Comparison of ENCODE assay signal across 8 mouse cellular contexts in the genomic region with DNA sequence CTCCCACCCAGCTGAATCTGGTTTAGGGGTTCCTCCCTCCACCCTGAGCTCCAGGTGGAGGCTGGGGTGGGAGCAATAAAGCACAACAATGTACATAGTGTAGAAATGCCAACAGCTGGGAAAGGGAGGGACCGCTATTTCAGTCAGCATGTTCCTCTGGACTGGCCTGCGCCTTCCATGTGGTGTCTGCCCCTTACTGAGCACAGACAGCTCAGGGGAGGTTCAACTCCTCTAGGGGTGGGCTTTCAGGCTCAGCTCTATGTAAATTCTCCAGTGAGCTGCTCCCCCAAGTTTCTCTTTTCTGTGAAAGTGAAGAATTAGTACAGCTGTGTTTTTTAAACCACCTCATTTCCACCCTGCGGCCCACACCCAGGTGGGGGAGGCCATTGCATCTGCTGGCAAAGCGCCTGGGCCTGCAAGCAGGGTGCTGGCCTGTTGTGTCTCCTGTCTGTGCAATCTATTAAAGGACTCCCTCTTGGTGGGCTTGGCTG. TPM values are rescaled to one million over a fixed set of nuclear protein-coding genes. Genes with fewer than 3 reads are reported as not detected.
DNase-seq lines count a peak whose midpoint lies in the region; ATAC-seq and TF ChIP-seq lines count a peak whose summit lies in the region.
"Had no signal": no experiment of that assay in that cellular context is flagged by ENCODE, and none has a peak within 500 bp of the region (broad histone marks: within the 10 kb centered on the region; RNA-seq: fewer than 3 reads in every experiment).

No protein-coding gene starts in this region.

- H3K4me1 ChIP-seq in neural tube, embryonic 12.5 days, result peaks cover 10% of the 10 kb centered on the region
- peaks cover 28% of the 10 kb centered on the region for H3K4me1 ChIP-seq in embryonic facial prominence, embryonic 12.5 days
- peaks cover 22 to 37% of the 10 kb centered on the region in 2 experiments for H3K4me1 ChIP-seq in heart, embryonic 14.5 days (ENCODE audit: control insufficient read depth in 2 of 2, insufficient read depth in 2 of 2, low read length in 2 of 2)
- H3K4me1 ChIP-seq in kidney, postnatal 0 days (replicated peaks; ENCODE audit: insufficient read depth, low read length), result peaks cover 26% of the 10 kb centered on the region; the same call in 1 of the 2 replicates
- peaks cover 26% of the 10 kb centered on the region for H3K4me1 ChIP-seq in stomach, embryonic 15.5 days

- no peak overlapping the region for H3K4me3 ChIP-seq in neural tube, embryonic 12.5 days
- H3K4me3 ChIP-seq in embryonic facial prominence, embryonic 12.5 days, result no peak overlapping the region
- no peak overlapping the region for H3K4me3 ChIP-seq in heart, embryonic 14.5 days (ENCODE audit: control insufficient read depth in 1 of 2, insufficient read depth in 1 of 2, low read depth in 1 of 2, low read length in 2 of 2)
- H3K4me3 ChIP-seq in kidney, postnatal 0 days (replicated peaks; ENCODE audit: low read depth, low read length), result no peak overlapping the region
- 0 out of 2 replicates have a peak overlapping the region, but pooled peaks have one; percentile 3 for H3K4me3 ChIP-seq in stomach, embryonic 15.5 days (replicated peaks)

- WGBS in neural tube, embryonic 12.5 days, result 78% methylated on average over 4 of the region's 4 CpGs
- WGBS in embryonic facial prominence, embryonic 12.5 days, result 62% methylated on average over 4 of the region's 4 CpGs
- WGBS in heart, embryonic 14.5 days, result 67% methylated on average over 4 of the region's 4 CpGs
- 34% methylated on average over 4 of the region's 4 CpGs for WGBS in kidney, postnatal 0 days
- 45% methylated on average over 4 of the region's 4 CpGs for WGBS in stomach, embryonic 15.5 days

- no peak for DNase-seq in neural tube, embryonic 10.5 days (ENCODE audit: extremely low spot score, low spot score)
- peak; percentile 64 for DNase-seq in kidney, postnatal 0 days (ENCODE audit: low spot score)
- DNase-seq in embryo, embryonic 9.5 days (ENCODE audit: extremely low spot score), result no peak

- H3K27ac ChIP-seq in neural tube, embryonic 12.5 days, result peak overlapping the region; percentile 15; the same call in 1 of the 2 replicates
- peak overlapping the region; percentile 90 for H3K27ac ChIP-seq in embryonic facial prominence, embryonic 12.5 days
- H3K27ac ChIP-seq in heart, embryonic 14.5 days (replicated peaks in 1 of 2; ENCODE audit: control insufficient read depth in 1 of 2, insufficient read depth in 1 of 2, low read depth in 2 of 2, low read length in 2 of 2), result peak overlapping the region; percentile 58 to 86
- H3K27ac ChIP-seq in kidney, postnatal 0 days, result peak overlapping the region; percentile 89
- peak overlapping the region; percentile 90 for H3K27ac ChIP-seq in stomach, embryonic 15.5 days
- H3K27ac ChIP-seq: liver, embryonic 14.5 days had no signal

- H3K27me3 ChIP-seq in neural tube, embryonic 12.5 days (replicated peaks), result no peaks in the 10 kb centered on the region
- H3K27me3 ChIP-seq in embryonic facial prominence, embryonic 12.5 days, result no peaks in the 10 kb centered on the region
- H3K27me3 ChIP-seq in heart, embryonic 14.5 days (ENCODE audit: control insufficient read depth, insufficient read depth, low read length), result no peaks in the 10 kb centered on the region
- no peaks in the 10 kb centered on the region for H3K27me3 ChIP-seq in kidney, postnatal 0 days (ENCODE audit: insufficient read depth, low read length)
- H3K27me3 ChIP-seq in stomach, embryonic 15.5 days (replicated peaks), result no peaks in the 10 kb centered on the region

- peaks cover 59% of the 10 kb centered on the region for H3K36me3 ChIP-seq in neural tube, embryonic 12.5 days
- peaks cover 51% of the 10 kb centered on the region for H3K36me3 ChIP-seq in embryonic facial prominence, embryonic 12.5 days
- H3K36me3 ChIP-seq in heart, embryonic 14.5 days (ENCODE audit: control insufficient read depth, insufficient read depth, low read length), result peaks cover 50% of the 10 kb centered on the region
- peaks cover 45% of the 10 kb centered on the region for H3K36me3 ChIP-seq in kidney, postnatal 0 days (ENCODE audit: insufficient read depth, low read length)
- peaks cover 35% of the 10 kb centered on the region for H3K36me3 ChIP-seq in stomach, embryonic 15.5 days

- no peak for ATAC-seq in neural tube, embryonic 12.5 days (ENCODE audit: low FRiP score, low read depth)
- peak; percentile 35; the same call in 1 of the 2 replicates for ATAC-seq in embryonic facial prominence, embryonic 12.5 days (ENCODE audit: insufficient number of reproducible peaks, insufficient read depth, low FRiP score, low TSS enrichment)
- no peak for ATAC-seq in heart, embryonic 14.5 days (ENCODE audit: insufficient number of reproducible peaks, insufficient read depth, low FRiP score, low read depth)
- ATAC-seq in kidney, postnatal 0 days (replicated peaks; ENCODE audit: low FRiP score, low read depth), result no peak; the same call in 1 of the 2 replicates
- 0 out of 2 replicates have a peak, but pooled peaks have one; percentile 37 for ATAC-seq in stomach, embryonic 15.5 days (ENCODE audit: insufficient read depth, low FRiP score, low read depth)

- no peak for TF ChIP-seq CTCF in kidney, postnatal 0 days (IDR thresholded peaks at IDR 0.05; ENCODE audit: low read depth)

- H3K4me2 ChIP-seq in neural tube, embryonic 12.5 days (replicated peaks), result no peak overlapping the region
- peak overlapping the region; percentile 17; the same call in 1 of the 2 replicates for H3K4me2 ChIP-seq in embryonic facial prominence, embryonic 12.5 days (replicated peaks)
- H3K4me2 ChIP-seq in heart, embryonic 14.5 days (ENCODE audit: low read length), result no peak overlapping the region
- H3K4me2 ChIP-seq in kidney, postnatal 0 days (ENCODE audit: low read length), result no peak overlapping the region
- H3K4me2 ChIP-seq in stomach, embryonic 15.5 days, result no peak overlapping the region; the same call in 1 of the 2 replicates

- H3K9me3 ChIP-seq in neural tube, embryonic 12.5 days, result no peaks in the 10 kb centered on the region
- H3K9me3 ChIP-seq in embryonic facial prominence, embryonic 12.5 days, result no peaks in the 10 kb centered on the region
- H3K9me3 ChIP-seq in heart, embryonic 14.5 days (ENCODE audit: control insufficient read depth, low read length), result no peaks in the 10 kb centered on the region
- no peaks in the 10 kb centered on the region for H3K9me3 ChIP-seq in kidney, postnatal 0 days (replicated peaks; ENCODE audit: low read length)
- no peaks in the 10 kb centered on the region for H3K9me3 ChIP-seq in stomach, embryonic 15.5 days

- 0 out of 2 replicates have a peak overlapping the region, but pooled peaks have one; percentile 8 for H3K9ac ChIP-seq in neural tube, embryonic 12.5 days
- peak overlapping the region; percentile 29; the same call in 1 of the 2 replicates for H3K9ac ChIP-seq in embryonic facial prominence, embryonic 12.5 days
- H3K9ac ChIP-seq in heart, embryonic 14.5 days (ENCODE audit: low read length), result peak overlapping the region; percentile 44
- peak overlapping the region; percentile 37; the same call in 1 of the 2 replicates for H3K9ac ChIP-seq in kidney, postnatal 0 days (ENCODE audit: low read depth, low read length)
- H3K9ac ChIP-seq in stomach, embryonic 15.5 days, result no peak overlapping the region
- H3K9ac ChIP-seq: liver, embryonic 14.5 days had no signal

RNA-seq across cellular contexts. Expression of gene Ppia, which starts 9.6 kb away (rescaled TPM):
- polyA plus RNA-seq in neural tube, embryonic 12.5 days (2016; fragmentation: Nextera tagmentation; extraction: Ambion mirVana), result 4,309 and 4,532 TPM in 2 replicates
- 5,090 and 5,096 TPM in 2 replicates for polyA plus RNA-seq in embryonic facial prominence, embryonic 12.5 days (2016; fragmentation: Nextera tagmentation; extraction: Ambion mirVana)
- polyA plus RNA-seq in heart, embryonic 14.5 days (2014; fragmentation: Nextera tagmentation; extraction: Ambion mirVana), result 4,253 and 4,441 TPM in 2 replicates
- polyA plus RNA-seq in kidney, postnatal 0 days (2015; fragmentation: Nextera tagmentation; extraction: Ambion mirVana), result 5,621 and 5,791 TPM in 2 replicates
- polyA plus RNA-seq in stomach, embryonic 15.5 days (2015; fragmentation: Nextera tagmentation; extraction: Ambion mirVana), result 5,074 and 5,744 TPM in 2 replicates

RNA-seq across cellular contexts. Expression of gene Zmiz2, which starts 16.8 kb away (rescaled TPM):
- 23.9 and 24.1 TPM in 2 replicates for polyA plus RNA-seq in neural tube, embryonic 12.5 days (2016; fragmentation: Nextera tagmentation; extraction: Ambion mirVana)
- polyA plus RNA-seq in embryonic facial prominence, embryonic 12.5 days (2016; fragmentation: Nextera tagmentation; extraction: Ambion mirVana), result 11.9 and 12.5 TPM in 2 replicates
- 8.2 and 9.1 TPM in 2 replicates for polyA plus RNA-seq in heart, embryonic 14.5 days (2014; fragmentation: Nextera tagmentation; extraction: Ambion mirVana)
- polyA plus RNA-seq in kidney, postnatal 0 days (2015; fragmentation: Nextera tagmentation; extraction: Ambion mirVana), result 9.9 TPM in 2 replicates
- polyA plus RNA-seq in stomach, embryonic 15.5 days (2015; fragmentation: Nextera tagmentation; extraction: Ambion mirVana), result 10.7 and 11.1 TPM in 2 replicates

RNA-seq across cellular contexts. Expression of gene H2afv, which starts 38.6 kb away (rescaled TPM):
- 580 and 625 TPM in 2 replicates for polyA plus RNA-seq in neural tube, embryonic 12.5 days (2016; fragmentation: Nextera tagmentation; extraction: Ambion mirVana)
- 693 and 728 TPM in 2 replicates for polyA plus RNA-seq in embryonic facial prominence, embryonic 12.5 days (2016; fragmentation: Nextera tagmentation; extraction: Ambion mirVana)
- 377 and 424 TPM in 2 replicates for polyA plus RNA-seq in heart, embryonic 14.5 days (2014; fragmentation: Nextera tagmentation; extraction: Ambion mirVana)
- polyA plus RNA-seq in kidney, postnatal 0 days (2015; fragmentation: Nextera tagmentation; extraction: Ambion mirVana), result 441 and 458 TPM in 2 replicates
- 399 and 425 TPM in 2 replicates for polyA plus RNA-seq in stomach, embryonic 15.5 days (2015; fragmentation: Nextera tagmentation; extraction: Ambion mirVana)

Comparison
In these comparisons a context has a peak if more than half of its experiments do, and no peak if none do; other contexts are left out.
1. ATAC-seq: peak in embryonic facial prominence, embryonic 12.5 days (single experiment) and stomach, embryonic 15.5 days (single experiment); none in neural tube, embryonic 12.5 days (single experiment), heart, embryonic 14.5 days (single experiment) and kidney, postnatal 0 days (single experiment).
2. H3K27ac ChIP-seq: peak in every context shown above with its lines; median percentile 90 in embryonic facial prominence, embryonic 12.5 days; 90 in stomach, embryonic 15.5 days; 89 in kidney, postnatal 0 days; 72 in heart, embryonic 14.5 days; 15 in neural tube, embryonic 12.5 days.